Mouse (Mus musculus) ovary, adult 2 months (tissue): ENCODE results near the gene Olfr487. TPM values are rescaled to one million over a fixed set of nuclear protein-coding genes. Genes with fewer than 3 reads are reported as not detected.

ENCODE experiments used
- polyA plus RNA-seq: library from polyadenylated mRNA; depleted of rRNA; stranded (reverse); fragments of >200 nt; gene quantifications from 2 replicates; pipeline ENCODE4 v1.2.3, GENCODE M21; 2012; rRNA removed

Olfr487 gene
- polyA plus RNA-seq = not detected in 2 replicates

DNA sequence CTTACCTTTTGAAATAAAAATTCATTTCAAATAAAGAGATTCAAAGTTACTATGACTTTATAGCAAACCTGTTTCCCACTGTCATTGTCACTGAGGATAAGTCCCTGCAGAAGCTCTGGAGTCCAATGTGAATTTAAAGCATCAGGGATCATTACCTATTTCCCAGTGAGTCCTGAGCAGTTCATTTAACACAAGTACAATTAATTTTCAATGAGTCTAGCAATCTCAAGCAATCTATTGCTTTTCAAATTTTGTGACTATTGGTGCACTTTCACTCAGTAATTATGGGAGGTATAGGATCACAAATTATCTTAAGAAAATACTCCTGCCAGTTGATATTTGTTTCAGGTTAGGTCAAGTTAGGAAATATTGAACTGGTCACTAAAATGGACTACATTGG, at the start of gene Olfr487:
Gene Olfr487 (minus strand): TSS at position 101 of the 400 bp plus-strand sequence.

GRCm38 (mm10) chr7:108258247-108258646, 43.8 kb upstream of the Olfr487 start, which contains the start of gene Olfr488:
Olfr488 (minus strand) TSS chr7:108258347.

DNA sequence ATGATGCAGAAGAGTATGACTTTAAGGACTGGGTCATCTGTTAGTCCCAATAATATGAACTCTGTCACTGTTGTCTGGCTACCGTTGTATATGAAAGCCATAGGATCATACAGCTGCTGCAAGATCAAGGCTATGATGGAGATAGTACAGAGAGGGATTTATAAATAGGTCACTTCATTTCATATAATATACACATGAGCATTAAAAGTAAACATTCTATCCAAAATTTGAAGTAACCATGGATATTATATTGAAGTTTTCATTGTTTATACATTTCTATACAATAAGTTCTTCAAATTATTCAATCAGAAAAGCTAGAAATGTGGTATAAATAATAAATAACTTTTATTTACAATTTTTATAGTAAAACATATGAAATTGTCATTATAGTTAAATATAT, 41.8 kb downstream of the Olfr487 start, which contains the start of gene Olfr486:
Gene Olfr486 (minus strand): TSS at position 101 of the 400 bp plus-strand sequence.

DNA sequence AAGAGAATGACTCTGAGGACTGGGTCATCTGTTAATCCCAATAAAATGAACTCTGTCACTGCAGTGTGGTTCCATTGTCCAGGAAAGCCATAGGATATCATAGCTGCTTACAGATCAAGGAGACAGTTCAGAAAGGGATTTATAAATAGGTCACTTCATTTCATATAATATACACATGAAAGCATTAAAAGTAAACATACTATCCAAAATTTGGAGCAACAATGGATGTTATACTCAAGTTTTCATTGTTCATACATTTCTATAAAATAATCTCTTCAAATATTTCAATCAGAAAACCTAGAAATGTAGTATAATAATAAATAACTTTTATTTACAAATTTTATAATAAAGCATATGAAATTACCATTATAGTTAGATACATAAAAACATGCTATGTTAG, 54.7 kb downstream of the Olfr487 start, which contains the start of gene Olfr485:
Gene Olfr485 (minus strand): TSS at position 101 of the 400 bp plus-strand sequence.

Other genes starting within 250 kb of the Olfr487 start
- not detected in 2 replicates for gene Olfr476, start 249.8 kb downstream of the Olfr487 start, polyA plus RNA-seq
- not detected in 2 replicates for gene Olfr477, start 227.9 kb downstream of the Olfr487 start, polyA plus RNA-seq
- gene Olfr478, start 180.6 kb downstream of the Olfr487 start, polyA plus RNA-seq = not detected in 2 replicates
- not detected in 2 replicates for gene Olfr479, start 163.9 kb downstream of the Olfr487 start, polyA plus RNA-seq
- gene Olfr480, start 147.3 kb downstream of the Olfr487 start, polyA plus RNA-seq = not detected in 2 replicates
- gene Olfr481, start 134.8 kb downstream of the Olfr487 start, polyA plus RNA-seq = not detected in 2 replicates
- not detected in 2 replicates for gene Olfr482, start 117.0 kb downstream of the Olfr487 start, polyA plus RNA-seq
- not detected in 2 replicates for gene Olfr483, start 113.8 kb downstream of the Olfr487 start, polyA plus RNA-seq
- not detected in 2 replicates for gene Olfr484, start 87.2 kb downstream of the Olfr487 start, polyA plus RNA-seq
- gene Olfr485, start 54.8 kb downstream of the Olfr487 start, polyA plus RNA-seq = not detected in 2 replicates
- not detected in 2 replicates for gene Olfr486, start 41.9 kb downstream of the Olfr487 start, polyA plus RNA-seq
- gene Olfr488, start 43.7 kb upstream of the Olfr487 start, polyA plus RNA-seq = not detected in 2 replicates
- gene Olfr490, start 74.3 kb upstream of the Olfr487 start, polyA plus RNA-seq = not detected in 2 replicates
- not detected in 2 replicates for gene Olfr491, start 98.8 kb upstream of the Olfr487 start, polyA plus RNA-seq
- not detected in 2 replicates for gene Olfr492, start 109.0 kb upstream of the Olfr487 start, polyA plus RNA-seq
- gene Olfr493, start 132.3 kb upstream of the Olfr487 start, polyA plus RNA-seq = not detected in 2 replicates
- not detected in 2 replicates for gene Olfr494, start 150.7 kb upstream of the Olfr487 start, polyA plus RNA-seq
- not detected in 2 replicates for gene Olfr495, start 178.5 kb upstream of the Olfr487 start, polyA plus RNA-seq
- gene Olfr497, start 205.8 kb upstream of the Olfr487 start, polyA plus RNA-seq = not detected in 2 replicates